Mouse (Mus musculus) megakaryocyte, embryonic 14.5 days (primary cell): ENCODE measurements at regions not wholly inside any gene's neighbourhood (a gene's known extent, or its start where the extent isn't known, plus 50 kb on each side); places are given as distances from the start of the nearest gene placed in this dataset.

Experiments used
- FLI1 ChIP-seq: IDR thresholded peaks from 2 replicates; pipeline ENCODE4 v1.6.1; 2012; ENCODE audit warnings: low read length, inconsistent platforms, mixed read lengths
- GATA1 ChIP-seq: IDR thresholded peaks from 3 replicates; pipeline ENCODE4 v1.6.1; 2012; ENCODE audit warnings: mixed read lengths, low read length, inconsistent platforms, borderline replicate concordance

- no peak for TF ChIP-seq GATA1
- TF ChIP-seq FLI1, result no peak
Observed at GRCm38 (mm10) chr8:89303326-89303725, 259.4 kb upstream of the Sall1 start.
